Mouse (Mus musculus): ENCODE data around the gene Bcl11a. TPM values are rescaled to one million over a fixed set of nuclear protein-coding genes. Genes with fewer than 3 reads are reported as not detected.
A peak's percentile ranks its signal among the peaks of the same experiment; 100 is the strongest.

The Bcl11a gene
- polyA plus RNA-seq, 1 experiment = 0.72 TPM

DNA sequence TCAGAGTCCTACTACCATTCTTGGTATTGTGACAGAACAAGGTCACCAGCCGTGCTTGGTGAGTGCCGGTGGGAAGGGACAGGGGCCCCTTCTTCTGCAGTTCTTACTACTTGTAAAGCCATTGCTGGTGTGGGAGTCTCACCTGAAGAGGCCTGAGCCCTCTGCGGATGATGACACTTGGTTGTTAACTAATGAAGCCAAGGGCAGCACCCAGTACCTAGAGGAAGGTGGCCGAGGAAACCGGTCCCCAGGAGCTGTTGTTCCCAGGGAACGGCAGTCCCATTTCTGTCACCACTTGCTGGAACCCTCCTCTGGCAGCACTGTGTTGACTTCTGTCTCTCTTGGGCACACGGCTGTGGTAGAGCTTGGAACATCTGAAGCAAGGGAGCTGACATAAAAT lies 105.6 kb downstream of the Bcl11a start:
- Histone ChIP-seq H3K27ac (ENCODE audit: insufficient read depth, low read depth, low read length) (no peak overlapping the region), H3K27me3 (replicated peaks; ENCODE audit: control insufficient read depth, insufficient read depth, low read length) (no peaks in the 10 kb centered on the region), H3K4me1 (ENCODE audit: control insufficient read depth, insufficient read depth, low read length) (no peaks in the 10 kb centered on the region), H3K36me3 (ENCODE audit: control insufficient read depth, insufficient read depth, low read length) (no peaks in the 10 kb centered on the region), H3K4me3 (ENCODE audit: insufficient read depth, low read depth, low read length) (no peak overlapping the region)
- TF ChIP-seq POLR2A (IDR thresholded peaks at IDR 0.05; ENCODE audit: low read depth, low read length) = no peak
- DNase-seq = no peak
- WGBS = 92% methylated on average over 7 of the region's 7 CpGs

DNA sequence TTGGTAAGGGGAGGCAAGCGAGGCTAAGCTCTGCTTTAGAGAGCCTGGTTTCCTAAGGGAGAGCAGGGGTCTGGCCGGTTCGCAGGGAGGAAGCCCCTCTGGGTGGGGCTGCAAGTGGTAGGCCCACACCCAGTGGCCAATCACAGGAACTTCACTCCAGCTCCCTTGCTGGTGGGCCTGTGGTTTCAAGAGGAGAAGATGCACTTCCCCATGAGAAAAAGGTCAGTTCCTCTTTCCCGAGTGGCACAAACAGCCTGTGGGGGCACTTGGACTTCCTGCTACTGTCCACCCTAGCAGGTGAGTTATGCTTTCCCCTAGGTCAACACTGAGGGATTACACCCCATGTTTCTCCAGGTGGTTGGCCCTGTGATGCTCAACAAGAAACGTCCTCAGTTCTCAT lies 107.1 kb downstream of the Bcl11a start:
- Histone ChIP-seq H3K36me3 (ENCODE audit: control insufficient read depth, insufficient read depth, low read length) (no peaks in the 10 kb centered on the region), H3K27ac (ENCODE audit: insufficient read depth, low read depth, low read length) (no peak overlapping the region), H3K4me3 (ENCODE audit: insufficient read depth, low read depth, low read length) (no peak overlapping the region), H3K27me3 (replicated peaks; ENCODE audit: control insufficient read depth, insufficient read depth, low read length) (no peaks in the 10 kb centered on the region), H3K4me1 (ENCODE audit: control insufficient read depth, insufficient read depth, low read length) (no peaks in the 10 kb centered on the region)
- 64% methylated on average over 5 of the region's 5 CpGs for WGBS
- TF ChIP-seq CTCF (conservative IDR thresholded peaks at IDR 0.05; ENCODE audit: insufficient read depth, insufficient read length, low read depth, low read length) = no peak
- TF ChIP-seq POLR2A (IDR thresholded peaks at IDR 0.05; ENCODE audit: low read depth, low read length) = no peak
- peak; percentile 15 for DNase-seq

DNA sequence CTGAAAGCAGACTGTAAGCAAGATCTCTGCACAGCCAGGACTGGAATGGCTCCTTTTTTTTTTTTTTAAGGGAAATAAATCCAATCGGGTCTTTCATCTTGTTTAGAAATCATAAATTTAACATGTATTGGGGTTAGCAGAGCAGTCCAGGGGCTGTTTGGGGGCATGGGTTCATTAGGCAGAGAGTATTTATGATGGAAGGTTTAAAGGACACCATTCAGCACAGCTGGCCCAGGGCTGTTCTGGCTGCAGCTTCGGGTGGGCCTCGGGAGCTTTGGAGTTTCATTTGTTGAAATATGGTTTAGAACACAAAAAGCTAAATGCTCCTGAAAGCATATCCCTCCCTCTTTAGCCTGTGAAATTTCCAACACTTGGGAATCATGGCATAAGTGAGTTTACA lies 112.6 kb downstream of the Bcl11a start:
- Histone ChIP-seq H3K36me3 (ENCODE audit: control insufficient read depth, insufficient read depth, low read length) (no peaks in the 10 kb centered on the region), H3K4me3 (ENCODE audit: insufficient read depth, low read depth, low read length) (no peak overlapping the region), H3K27me3 (replicated peaks; ENCODE audit: control insufficient read depth, insufficient read depth, low read length) (no peaks in the 10 kb centered on the region), H3K4me1 (ENCODE audit: control insufficient read depth, insufficient read depth, low read length) (no peaks in the 10 kb centered on the region), H3K27ac (ENCODE audit: insufficient read depth, low read depth, low read length) (no peak overlapping the region)
- TF ChIP-seq POLR2A (IDR thresholded peaks at IDR 0.05; ENCODE audit: low read depth, low read length) (no peak), CTCF (conservative IDR thresholded peaks at IDR 0.05; ENCODE audit: insufficient read depth, insufficient read length, low read depth, low read length) (no peak)
- WGBS = 22% methylated on average over 3 of the region's 3 CpGs
- DNase-seq = no peak

GRCm38 (mm10) chr11:24196460-24197190 lies 118.8 kb downstream of the Bcl11a start:
- TF ChIP-seq CTCF (conservative IDR thresholded peaks at IDR 0.05; ENCODE audit: insufficient read depth, insufficient read length, low read depth, low read length) (no peak), POLR2A (IDR thresholded peaks at IDR 0.05; ENCODE audit: low read depth, low read length) (no peak)
- Histone ChIP-seq H3K27me3 (replicated peaks; ENCODE audit: control insufficient read depth, insufficient read depth, low read length) (no peaks in the 10 kb centered on the region), H3K36me3 (ENCODE audit: control insufficient read depth, insufficient read depth, low read length) (no peaks in the 10 kb centered on the region), H3K4me3 (ENCODE audit: insufficient read depth, low read depth, low read length) (no peak overlapping the region), H3K4me1 (ENCODE audit: control insufficient read depth, insufficient read depth, low read length) (peaks cover 4% of the 10 kb centered on the region), H3K27ac (ENCODE audit: insufficient read depth, low read depth, low read length) (no peak overlapping the region)
- DNase-seq = peak; percentile 26
- 56% methylated on average over 4 of the region's 4 CpGs for WGBS

DNA sequence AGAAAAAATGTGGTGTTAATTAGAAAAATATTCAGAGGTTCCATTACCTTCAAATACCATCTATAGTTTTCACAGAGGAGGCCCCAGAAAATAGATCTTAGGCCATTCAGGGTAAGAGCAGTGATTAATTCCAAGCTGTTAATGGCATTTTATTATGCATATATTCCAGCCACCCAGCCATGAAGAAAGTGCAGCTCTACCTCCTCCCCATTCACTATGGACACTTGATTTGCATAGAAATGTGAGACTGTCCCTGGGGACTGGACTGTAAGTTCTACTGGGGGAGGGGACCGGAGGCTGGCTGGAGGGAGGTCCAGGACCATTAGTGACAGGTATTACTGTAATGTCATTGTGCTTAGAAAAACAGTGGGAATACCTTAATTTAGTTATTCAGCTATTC lies 119.6 kb downstream of the Bcl11a start:
- Histone ChIP-seq H3K4me1 (ENCODE audit: control insufficient read depth, insufficient read depth, low read length) (peaks cover 4% of the 10 kb centered on the region), H3K36me3 (ENCODE audit: control insufficient read depth, insufficient read depth, low read length) (no peaks in the 10 kb centered on the region), H3K4me3 (ENCODE audit: insufficient read depth, low read depth, low read length) (no peak overlapping the region), H3K27ac (ENCODE audit: insufficient read depth, low read depth, low read length) (no peak overlapping the region), H3K27me3 (replicated peaks; ENCODE audit: control insufficient read depth, insufficient read depth, low read length) (no peaks in the 10 kb centered on the region)
- DNase-seq = peak; percentile 28
- WGBS = 66% methylated on average over 1 of the region's 1 CpGs
- no peak for TF ChIP-seq POLR2A (IDR thresholded peaks at IDR 0.05; ENCODE audit: low read depth, low read length)
- no peak for TF ChIP-seq CTCF (conservative IDR thresholded peaks at IDR 0.05; ENCODE audit: insufficient read depth, insufficient read length, low read depth, low read length)

DNA sequence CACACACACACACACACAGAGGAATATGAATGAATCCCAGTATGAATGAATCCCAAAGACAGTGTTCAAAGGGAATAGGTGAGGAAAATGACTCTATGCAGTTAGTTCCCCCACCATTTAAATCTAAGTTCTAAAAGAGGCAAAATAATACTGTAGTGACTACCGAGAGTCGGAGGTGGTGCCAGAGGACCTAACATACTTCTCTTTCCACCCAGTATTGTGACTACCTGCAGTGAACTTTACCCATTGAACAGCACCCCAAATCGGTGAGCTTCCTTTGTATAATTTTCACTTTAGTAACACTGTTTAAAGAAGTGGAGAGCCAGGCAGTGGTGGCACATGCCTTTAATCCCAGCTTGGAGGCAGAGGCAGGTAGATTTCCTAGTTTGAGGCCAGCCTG lies 121.7 kb downstream of the Bcl11a start:
- no peak for TF ChIP-seq CTCF (conservative IDR thresholded peaks at IDR 0.05; ENCODE audit: insufficient read depth, insufficient read length, low read depth, low read length)
- TF ChIP-seq POLR2A (IDR thresholded peaks at IDR 0.05; ENCODE audit: low read depth, low read length) = no peak
- WGBS = 92% methylated on average over 3 of the region's 3 CpGs
- Histone ChIP-seq H3K27me3 (replicated peaks; ENCODE audit: control insufficient read depth, insufficient read depth, low read length) (no peaks in the 10 kb centered on the region), H3K4me1 (ENCODE audit: control insufficient read depth, insufficient read depth, low read length) (peaks cover 4% of the 10 kb centered on the region), H3K4me3 (ENCODE audit: insufficient read depth, low read depth, low read length) (no peak overlapping the region), H3K36me3 (ENCODE audit: control insufficient read depth, insufficient read depth, low read length) (no peaks in the 10 kb centered on the region), H3K27ac (ENCODE audit: insufficient read depth, low read depth, low read length) (no peak overlapping the region)
- DNase-seq = no peak

- no peak overlapping the region for H3K4me3 ChIP-seq (ENCODE audit: insufficient read depth, low read depth, low read length)
- H3K4me1 ChIP-seq (ENCODE audit: control insufficient read depth, insufficient read depth, low read length) = peaks cover 4% of the 10 kb centered on the region
- H3K27ac ChIP-seq (ENCODE audit: insufficient read depth, low read depth, low read length) = no peak overlapping the region
- no peak for TF ChIP-seq POLR2A (IDR thresholded peaks at IDR 0.05; ENCODE audit: low read depth, low read length)
- TF ChIP-seq CTCF (conservative IDR thresholded peaks at IDR 0.05; ENCODE audit: insufficient read depth, insufficient read length, low read depth, low read length) = no peak
- no peak for DNase-seq
- H3K27me3 ChIP-seq (replicated peaks; ENCODE audit: control insufficient read depth, insufficient read depth, low read length) = no peaks in the 10 kb centered on the region
- H3K36me3 ChIP-seq (ENCODE audit: control insufficient read depth, insufficient read depth, low read length) = no peaks in the 10 kb centered on the region
- WGBS = 59% methylated on average over 5 of the region's 5 CpGs
Observed at GRCm38 (mm10) chr11:24200310-24200709, 122.5 kb downstream of the Bcl11a start.

Measured in kidney, adult 2 months (tissue).